Mouse (Mus musculus) heart, embryonic 11.5 days (tissue): ENCODE data around the gene Itgam. TPM values are rescaled to one million over a fixed set of nuclear protein-coding genes. Genes with fewer than 3 reads are reported as not detected.

Experiments
- ATAC-seq: fragments of 200-750 bp; cut with Nextera tagmentation; replicated peaks from 2 replicates; pipeline ENCODE4 v1.8.0; 2017; ENCODE audit warnings: moderate library complexity; ENCODE audit not compliant: insufficient number of reproducible peaks, low FRiP score, low TSS enrichment
- H3K27ac ChIP-seq: fragments of 300-500 bp; sonication (generic); 2 replicates; pipeline ENCODE4 v1.5.1; 2014; ENCODE audit warnings: mild to moderate bottlenecking, low read depth, low read length
- H3K27me3 ChIP-seq: fragments of 300-500 bp; sonication (generic); 2 replicates; pipeline ENCODE4 v1.6.1; 2014; ENCODE audit warnings: mild to moderate bottlenecking, low read length, mixed read lengths; ENCODE audit not compliant: control insufficient read depth, insufficient read depth
- H3K36me3 ChIP-seq: fragments of 300-500 bp; sonication (generic); 2 replicates; pipeline ENCODE4 v1.6.1; 2014; ENCODE audit warnings: mild to moderate bottlenecking, low read length, moderate library complexity, mixed read lengths; ENCODE audit not compliant: control insufficient read depth, insufficient read depth
- H3K4me1 ChIP-seq: fragments of 300-500 bp; sonication (generic); 2 replicates; pipeline ENCODE4 v1.6.1; 2014; ENCODE audit warnings: low read length; ENCODE audit not compliant: control insufficient read depth, insufficient read depth
- H3K4me2 ChIP-seq: fragments of 300-500 bp; sonication (generic); 2 replicates; pipeline ENCODE4 v1.6.1; 2014; ENCODE audit warnings: mild to moderate bottlenecking, moderate library complexity
- H3K4me3 ChIP-seq: fragments of 300-500 bp; sonication (generic); 2 replicates; pipeline ENCODE4 v1.5.1; 2014; ENCODE audit warnings: low read depth, low read length
- H3K9ac ChIP-seq: fragments of 300-500 bp; sonication (generic); 2 replicates; pipeline ENCODE4 v1.6.1; 2014; ENCODE audit warnings: mild to moderate bottlenecking, low read depth, low read length, moderate library complexity
- H3K9me3 ChIP-seq: fragments of 300-500 bp; sonication (generic); replicated peaks from 2 replicates; pipeline ENCODE4 v1.6.1; 2016; ENCODE audit warnings: low read length; ENCODE audit not compliant: control insufficient read depth
- WGBS: fragments of 180-500 bp; shearing (Covaris S2); extraction: QIAGEN DNeasy Blood & Tissue Kit; methylation state at CpG from one replicate; pipeline ENCODE4 v1.1.7; 2014; ENCODE audit not compliant: insufficient replicate concordance; 5-methylcytosine and 5-hydroxymethylcytosine counted together
- polyA plus RNA-seq: library from polyadenylated mRNA; unstranded; fragments of >200 nt; fragmentation: Nextera tagmentation; extraction: Ambion mirVana; gene quantifications from 2 replicates; pipeline ENCODE4 v1.2.1, GENCODE M21; 2014

Gene Itgam
- polyA plus RNA-seq, 1 experiment from 2014 or later = 0.29 TPM

GRCm38 (mm10) chr7:128105246-128105645, 42.8 kb downstream of the Itgam start:
- no peak overlapping the region for H3K27ac ChIP-seq
- no peak for ATAC-seq
- H3K27me3 ChIP-seq = no peaks in the 10 kb centered on the region
- H3K4me2 ChIP-seq = no peak overlapping the region
- H3K36me3 ChIP-seq = no peaks in the 10 kb centered on the region
- no peaks in the 10 kb centered on the region for H3K4me1 ChIP-seq
- no peaks in the 10 kb centered on the region for H3K9me3 ChIP-seq
- WGBS = 50% methylated on average over 4 of the region's 4 CpGs
- H3K9ac ChIP-seq = no peak overlapping the region
- no peak overlapping the region for H3K4me3 ChIP-seq

DNA sequence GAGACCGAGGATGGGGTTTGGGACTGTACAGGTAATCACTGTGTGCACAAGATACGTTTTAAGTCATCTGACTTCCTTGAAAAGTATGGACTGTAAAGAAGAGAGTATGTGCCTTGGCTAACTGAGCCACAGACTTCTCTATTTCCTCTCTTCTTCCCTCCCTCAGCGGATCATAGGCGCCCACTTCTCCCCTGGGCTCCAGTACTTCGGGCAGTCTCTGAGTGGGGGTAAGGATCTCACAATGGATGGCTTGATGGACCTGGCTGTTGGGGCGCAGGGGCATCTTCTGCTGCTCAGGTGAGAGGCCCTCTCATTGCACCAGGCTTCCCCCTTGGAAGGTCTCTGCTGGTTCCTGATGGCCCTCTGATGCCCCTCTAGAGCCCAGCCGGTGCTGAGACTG, 45.0 kb downstream of the Itgam start:
- H3K4me1 ChIP-seq = no peaks in the 10 kb centered on the region
- no peak overlapping the region for H3K4me3 ChIP-seq
- WGBS = 80% methylated on average over 7 of the region's 7 CpGs
- H3K36me3 ChIP-seq = no peaks in the 10 kb centered on the region
- no peaks in the 10 kb centered on the region for H3K9me3 ChIP-seq
- no peak overlapping the region for H3K27ac ChIP-seq
- no peak overlapping the region for H3K9ac ChIP-seq
- no peak overlapping the region for H3K4me2 ChIP-seq
- no peaks in the 10 kb centered on the region for H3K27me3 ChIP-seq
- no peak for ATAC-seq

DNA sequence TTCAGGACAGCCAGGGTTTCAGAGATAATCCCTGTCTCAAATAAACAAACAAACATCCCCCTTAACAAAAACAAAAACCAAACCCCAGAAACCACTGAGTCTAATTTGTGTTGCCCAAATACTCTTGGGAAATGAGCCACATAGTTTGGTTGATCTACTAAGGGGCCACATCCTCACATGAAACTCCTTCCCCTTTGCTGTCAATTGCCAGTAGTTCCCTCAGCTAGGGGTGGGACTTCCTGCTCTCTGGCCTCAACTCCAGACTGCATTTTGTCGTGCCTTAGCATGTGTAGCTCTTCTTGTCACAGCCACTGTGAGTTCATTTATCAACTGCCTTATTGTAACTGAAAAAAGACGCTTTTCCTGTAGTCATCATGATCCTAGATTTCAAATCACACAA, 47.9 kb downstream of the Itgam start:
- H3K9me3 ChIP-seq = no peaks in the 10 kb centered on the region
- 55% methylated on average over 2 of the region's 2 CpGs for WGBS
- no peaks in the 10 kb centered on the region for H3K36me3 ChIP-seq
- no peak for ATAC-seq
- no peak overlapping the region for H3K9ac ChIP-seq
- no peaks in the 10 kb centered on the region for H3K4me1 ChIP-seq
- H3K27ac ChIP-seq = no peak overlapping the region
- no peaks in the 10 kb centered on the region for H3K27me3 ChIP-seq
- no peak overlapping the region for H3K4me2 ChIP-seq
- no peak overlapping the region for H3K4me3 ChIP-seq

DNA sequence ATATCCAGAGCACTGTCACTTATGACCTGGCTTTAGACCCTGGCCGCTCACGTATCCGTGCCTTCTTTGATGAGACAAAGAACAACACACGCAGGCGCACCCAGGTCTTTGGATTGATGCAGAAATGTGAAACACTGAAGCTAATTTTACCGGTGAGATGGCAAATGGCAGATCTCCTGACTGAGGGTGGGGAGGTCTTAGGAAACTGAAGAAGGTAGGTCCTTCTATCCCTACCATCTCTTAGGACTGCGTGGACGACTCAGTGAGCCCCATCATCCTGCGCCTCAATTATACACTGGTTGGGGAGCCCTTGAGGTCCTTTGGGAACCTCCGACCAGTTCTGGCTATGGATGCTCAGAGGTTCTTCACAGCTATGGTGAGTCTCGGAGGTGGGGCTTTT, 49.7 kb downstream of the Itgam start:
- Histone ChIP-seq H3K9ac (no peak overlapping the region), H3K27me3 (no peaks in the 10 kb centered on the region), H3K27ac (no peak overlapping the region), H3K4me3 (no peak overlapping the region), H3K9me3 (no peaks in the 10 kb centered on the region), H3K4me2 (no peak overlapping the region), H3K36me3 (no peaks in the 10 kb centered on the region), H3K4me1 (no peaks in the 10 kb centered on the region)
- no peak for ATAC-seq
- WGBS = 82% methylated on average over 11 of the region's 11 CpGs

DNA sequence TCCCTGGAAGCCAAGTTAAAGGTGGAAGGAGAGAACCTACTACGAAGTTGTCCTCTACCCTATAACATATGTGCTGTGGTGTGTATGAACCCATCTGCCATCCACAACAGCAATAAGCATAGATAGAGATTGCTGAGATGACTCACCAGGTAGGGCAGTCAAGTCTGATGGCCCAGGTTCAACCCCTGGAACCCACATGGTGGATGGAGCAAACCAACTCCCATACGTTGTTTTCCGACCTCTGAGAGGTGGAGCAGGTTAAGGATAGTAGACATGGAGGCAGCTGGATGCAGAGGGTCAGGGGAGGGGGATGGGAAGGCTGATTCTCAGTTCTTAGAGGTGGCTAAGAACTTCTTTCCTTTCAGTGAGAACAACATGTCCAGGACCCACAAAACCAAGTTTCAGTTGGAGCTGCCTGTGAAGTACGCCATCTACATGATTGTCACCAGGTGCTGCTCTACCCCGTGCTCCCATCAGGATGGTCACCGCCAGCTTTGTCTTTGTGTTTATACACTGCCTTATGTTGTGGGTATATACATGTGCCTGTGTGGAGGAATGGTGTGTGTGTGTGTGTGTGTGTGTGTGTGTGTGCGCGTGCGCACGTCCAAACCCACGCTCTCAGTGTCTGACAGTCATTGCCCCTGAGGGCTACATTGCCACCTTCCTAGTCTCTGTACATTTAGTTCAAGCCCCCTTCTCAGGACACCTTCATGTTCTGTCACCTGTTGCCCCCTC, 52.1 kb downstream of the Itgam start:
- no peak overlapping the region for H3K27ac ChIP-seq
- WGBS = 90% methylated on average over 11 of the region's 11 CpGs
- ATAC-seq = no peak
- H3K4me1 ChIP-seq = no peaks in the 10 kb centered on the region
- H3K4me3 ChIP-seq = no peak overlapping the region
- no peaks in the 10 kb centered on the region for H3K9me3 ChIP-seq
- H3K4me2 ChIP-seq = no peak overlapping the region
- H3K36me3 ChIP-seq = no peaks in the 10 kb centered on the region
- no peak overlapping the region for H3K9ac ChIP-seq
- no peaks in the 10 kb centered on the region for H3K27me3 ChIP-seq

DNA sequence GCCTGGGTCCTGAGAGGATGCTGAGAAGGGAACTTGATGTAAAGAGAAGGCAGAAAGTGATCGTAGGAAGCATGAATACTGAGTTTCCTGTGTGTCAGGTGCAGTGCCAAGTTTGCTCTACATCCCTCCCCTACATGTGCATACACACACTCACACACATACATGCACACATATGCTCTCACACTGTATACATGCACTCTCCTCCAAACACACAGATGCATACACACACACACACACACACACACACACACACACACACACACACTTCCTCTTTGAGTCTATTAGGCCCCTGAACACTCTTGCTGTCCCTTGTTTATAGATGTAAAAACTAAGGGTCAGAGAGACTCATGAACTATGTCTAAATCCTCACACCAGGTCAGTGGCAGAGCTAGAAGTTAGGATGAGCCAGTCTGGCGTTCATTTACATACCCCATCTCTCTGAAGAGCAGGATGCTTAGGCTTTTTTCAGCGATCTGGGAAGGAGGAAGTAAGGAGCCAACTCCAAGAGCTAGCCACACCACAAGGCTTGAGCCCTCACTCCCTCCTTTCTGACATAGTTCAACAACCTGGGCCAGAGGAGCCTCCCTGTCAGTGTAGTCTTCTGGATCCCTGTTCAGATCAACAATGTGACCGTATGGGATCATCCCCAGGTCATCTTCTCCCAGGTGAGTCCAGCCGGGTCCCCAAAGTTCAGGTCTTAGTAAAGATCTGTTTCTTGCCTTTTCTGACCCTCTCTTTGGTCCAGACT, 52.9 kb downstream of the Itgam start:
- Histone ChIP-seq H3K36me3 (no peaks in the 10 kb centered on the region), H3K4me1 (no peaks in the 10 kb centered on the region), H3K4me3 (no peak overlapping the region), H3K4me2 (no peak overlapping the region), H3K9me3 (no peaks in the 10 kb centered on the region), H3K9ac (no peak overlapping the region), H3K27ac (no peak overlapping the region), H3K27me3 (no peaks in the 10 kb centered on the region)
- ATAC-seq = no peak
- 69% methylated on average over 5 of the region's 5 CpGs for WGBS

GRCm38 (mm10) chr7:128116396-128116795, 54.0 kb downstream of the Itgam start:
- Histone ChIP-seq H3K27ac (no peak overlapping the region), H3K4me2 (no peak overlapping the region), H3K9me3 (no peaks in the 10 kb centered on the region), H3K4me3 (no peak overlapping the region), H3K27me3 (no peaks in the 10 kb centered on the region), H3K9ac (no peak overlapping the region), H3K4me1 (no peaks in the 10 kb centered on the region), H3K36me3 (no peaks in the 10 kb centered on the region)
- WGBS = 89% methylated on average over 5 of the region's 5 CpGs
- ATAC-seq = no peak

DNA sequence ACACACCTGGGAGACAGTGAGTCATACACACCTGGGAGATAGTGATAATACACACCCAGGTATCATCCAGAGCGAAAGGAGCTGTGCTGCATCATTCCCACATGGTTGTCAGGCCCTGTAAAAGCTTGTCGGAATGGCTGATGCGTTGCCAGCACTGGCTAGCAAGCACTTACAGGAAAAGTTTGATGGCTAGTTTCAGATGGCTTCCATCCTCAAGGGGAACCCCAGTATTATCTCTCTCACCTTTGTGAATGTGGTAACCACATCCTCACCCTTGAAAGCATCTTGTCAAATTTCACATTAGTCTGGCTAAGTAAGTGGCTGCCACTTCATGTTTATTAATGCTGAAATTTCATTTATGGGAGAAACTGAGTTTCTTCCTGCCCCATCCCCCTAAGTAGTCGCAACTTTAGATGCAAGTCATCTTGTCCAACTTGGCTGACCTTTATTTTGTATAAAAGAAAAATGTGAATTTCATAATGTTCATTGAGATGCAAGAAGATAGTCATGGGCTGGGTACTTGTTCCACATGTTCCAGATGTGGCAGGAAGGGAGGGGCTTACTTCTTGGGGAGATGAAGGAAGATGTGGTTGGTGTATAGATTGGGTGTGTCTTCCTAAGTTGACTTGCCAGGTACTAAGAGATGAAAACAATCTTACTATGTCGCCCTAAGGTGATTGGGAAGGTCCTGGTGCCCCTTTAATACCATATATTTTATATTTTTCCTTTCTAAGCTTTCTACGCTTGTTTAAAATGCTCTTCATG, 57.5 kb downstream of the Itgam start:
- H3K9me3 ChIP-seq = no peaks in the 10 kb centered on the region
- H3K4me2 ChIP-seq = no peak overlapping the region
- no peak for ATAC-seq
- H3K4me1 ChIP-seq = no peaks in the 10 kb centered on the region
- 77% methylated on average over 6 of the region's 6 CpGs for WGBS
- no peaks in the 10 kb centered on the region for H3K27me3 ChIP-seq
- H3K27ac ChIP-seq = no peak overlapping the region
- H3K9ac ChIP-seq = no peak overlapping the region
- H3K4me3 ChIP-seq = no peak overlapping the region
- H3K36me3 ChIP-seq = no peaks in the 10 kb centered on the region
